Mouse (Mus musculus) liver, embryonic 14.5 days (tissue): ENCODE data around the gene Cgnl1.

Source experiments
- CTCF ChIP-seq: IDR thresholded peaks from 2 replicates; pipeline ENCODE4 v1.5.1; 2016; ENCODE audit warnings: antibody characterized with exemption, low read depth, control low read depth
- EP300 ChIP-seq: IDR thresholded peaks from 2 replicates; pipeline ENCODE4 v1.6.1; 2016; ENCODE audit warnings: antibody characterized with exemption, low read depth

DNA sequence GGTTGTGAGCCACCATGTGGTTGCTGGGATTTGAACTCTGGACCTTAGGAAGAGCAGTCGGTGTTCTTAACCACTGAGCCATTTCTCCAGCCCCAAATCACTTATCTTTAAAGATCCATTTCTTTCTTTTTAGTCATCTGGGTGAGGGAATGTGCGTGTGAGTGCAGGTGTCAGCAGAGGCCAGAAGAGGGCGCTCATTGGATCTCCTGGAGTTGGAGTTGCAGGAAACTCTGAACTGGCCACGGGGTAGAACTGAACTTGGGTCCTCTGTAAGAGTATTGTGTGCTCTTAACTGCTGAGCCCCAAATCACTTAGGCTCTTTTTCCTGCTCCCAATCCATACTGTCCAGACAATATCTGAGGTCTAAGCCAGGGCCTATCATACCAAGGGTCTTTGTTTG lies 127.8 kb downstream of the Cgnl1 start:
- TF ChIP-seq EP300, result no peak
- TF ChIP-seq CTCF, result 0 out of 2 replicates have a peak, but pooled peaks have one; percentile 10
